Mouse (Mus musculus): Measurements from ENCODE around the gene Dhx38. TPM values are rescaled to one million over a fixed set of nuclear protein-coding genes. Genes with fewer than 3 reads are reported as not detected.

Gene Dhx38
- 10 to 100 TPM; 22.7 to 24.8 TPM for total RNA-seq (2021)
- long read RNA-seq, experiment 1, full-length matches to known transcripts, result 9 of 22 reads
- long read RNA-seq, experiment 1, partial matches to known transcripts, result 5 of 22 reads
- long read RNA-seq, experiment 1, other reads (novel, unspliced or antisense), result 8 of 22 reads
- long read RNA-seq, experiment 2, full-length matches to known transcripts, result 5 of 12 reads
- long read RNA-seq, experiment 2, partial matches to known transcripts, result 0 of 12 reads
- long read RNA-seq, experiment 2, other reads (novel, unspliced or antisense), result 7 of 12 reads

DNA sequence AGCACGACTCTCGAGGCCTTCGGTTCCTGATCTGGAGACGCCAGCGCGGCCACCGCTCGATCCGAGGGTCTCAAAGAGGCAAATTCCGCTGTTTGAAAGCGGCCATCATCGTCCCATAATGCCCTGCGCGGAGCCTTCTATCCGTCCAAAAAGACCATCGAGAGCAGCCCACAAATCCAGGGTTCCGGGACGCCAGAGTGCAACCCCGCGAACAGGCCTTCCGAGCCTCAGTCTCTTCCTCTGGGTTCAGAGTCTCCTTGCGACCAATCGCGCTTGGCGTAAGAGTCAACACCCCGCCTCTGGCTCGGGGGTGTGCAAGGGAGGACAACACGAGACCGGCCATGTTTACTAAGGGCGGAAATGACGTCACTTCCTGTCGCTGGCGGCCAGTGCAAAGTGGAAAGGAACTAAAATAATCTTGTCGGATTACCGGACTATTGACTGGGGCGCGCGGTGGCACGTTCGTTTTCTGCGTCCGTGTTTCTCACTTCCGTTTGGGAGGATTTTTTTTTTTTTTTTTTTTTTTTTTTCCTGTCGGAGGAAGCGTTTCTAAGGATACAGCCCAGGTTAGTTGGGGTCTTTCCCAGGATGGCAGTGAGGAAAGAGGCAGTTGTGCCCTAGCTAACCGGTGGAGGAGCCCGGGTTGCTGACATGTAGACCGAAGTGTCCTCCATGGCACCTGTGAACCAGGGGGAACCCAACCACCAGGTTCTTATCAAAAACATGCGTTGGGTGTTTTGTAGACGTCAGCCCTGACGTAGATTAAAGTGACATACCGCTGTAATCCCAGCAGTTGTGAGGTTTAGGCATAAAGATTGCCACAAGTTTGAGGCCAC, at the start of gene Dhx38, which contains the start of gene Txnl4b:
Gene Dhx38 (minus strand): TSS at position 364 of the 836 bp plus-strand sequence.
Gene Txnl4b (plus strand): TSS at position 395 of the 836 bp plus-strand sequence.
- peak; percentile 99 to 100 for DNase-seq (ENCODE audit: low spot score in 2 of 2)

DNA sequence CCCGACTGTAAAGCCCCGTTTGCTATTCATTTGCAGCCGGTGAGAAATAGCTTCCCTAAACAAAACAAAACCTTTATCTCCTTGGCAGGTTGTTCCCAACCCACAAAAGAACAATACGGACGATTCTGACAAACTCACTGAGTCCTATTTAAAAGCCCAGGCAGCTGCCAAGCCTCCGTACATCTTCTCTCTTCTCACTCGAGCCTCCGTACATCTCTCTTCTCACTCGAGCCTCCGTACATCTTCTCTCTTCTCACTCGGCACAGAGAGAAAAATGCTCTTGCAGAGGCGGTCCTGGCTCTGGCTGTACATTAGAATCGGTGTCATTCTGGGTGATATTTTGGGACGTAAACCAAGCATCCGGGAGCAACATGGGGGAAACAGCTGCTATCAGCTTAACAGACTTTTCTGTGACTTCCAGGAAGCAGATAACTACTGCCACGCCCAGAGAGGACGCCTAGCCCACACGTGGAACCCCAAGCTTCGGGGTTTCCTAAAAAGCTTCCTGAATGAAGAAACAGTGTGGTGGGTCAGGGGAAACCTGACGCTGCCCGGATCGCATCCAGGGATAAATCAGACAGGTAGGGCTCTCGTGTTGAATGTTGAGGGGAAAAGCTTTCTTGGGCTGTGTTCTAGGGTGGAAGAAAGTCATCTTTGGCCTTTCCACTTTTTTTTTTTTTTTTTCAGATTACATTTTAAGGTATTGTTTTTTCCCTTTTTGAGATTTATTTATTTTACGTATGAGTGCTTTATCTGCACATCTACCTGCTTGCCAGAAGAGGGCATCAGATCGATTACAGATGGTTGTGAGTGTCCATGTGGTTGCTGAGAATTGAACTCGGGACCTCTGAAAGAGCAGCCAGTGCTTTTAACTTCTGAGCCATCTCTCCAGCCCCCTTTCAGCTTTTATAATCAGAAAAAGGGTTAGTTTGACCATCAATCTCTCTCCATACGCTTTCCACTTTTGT, 48.9 kb upstream of the Dhx38 start, which contains the start of gene Pkd1l3:
Gene Pkd1l3 (plus strand): TSS at position 275 of the 968 bp plus-strand sequence.
- DNase-seq (ENCODE audit: low spot score in 2 of 2), result peak in 1 of 2 experiments; percentile 24

DNA sequence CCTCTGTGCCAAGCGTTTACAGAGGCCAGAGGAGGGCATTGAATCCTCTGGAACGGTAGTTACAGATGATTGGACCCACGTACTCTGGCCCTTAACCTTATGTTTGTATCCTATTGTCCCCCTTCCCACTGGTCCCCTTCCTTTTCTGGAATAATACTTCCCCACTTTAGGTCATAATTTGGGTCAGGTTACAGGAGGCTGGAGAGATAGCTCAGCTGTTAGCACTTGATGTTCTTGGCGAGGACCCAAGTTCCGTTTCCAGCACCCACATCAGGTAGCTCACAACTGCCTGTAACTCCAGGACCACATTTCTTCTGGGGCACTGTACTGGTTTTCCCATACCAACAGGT, 43.5 kb upstream of the Dhx38 start:
- no peak for DNase-seq (ENCODE audit: low spot score in 2 of 2)

DNA sequence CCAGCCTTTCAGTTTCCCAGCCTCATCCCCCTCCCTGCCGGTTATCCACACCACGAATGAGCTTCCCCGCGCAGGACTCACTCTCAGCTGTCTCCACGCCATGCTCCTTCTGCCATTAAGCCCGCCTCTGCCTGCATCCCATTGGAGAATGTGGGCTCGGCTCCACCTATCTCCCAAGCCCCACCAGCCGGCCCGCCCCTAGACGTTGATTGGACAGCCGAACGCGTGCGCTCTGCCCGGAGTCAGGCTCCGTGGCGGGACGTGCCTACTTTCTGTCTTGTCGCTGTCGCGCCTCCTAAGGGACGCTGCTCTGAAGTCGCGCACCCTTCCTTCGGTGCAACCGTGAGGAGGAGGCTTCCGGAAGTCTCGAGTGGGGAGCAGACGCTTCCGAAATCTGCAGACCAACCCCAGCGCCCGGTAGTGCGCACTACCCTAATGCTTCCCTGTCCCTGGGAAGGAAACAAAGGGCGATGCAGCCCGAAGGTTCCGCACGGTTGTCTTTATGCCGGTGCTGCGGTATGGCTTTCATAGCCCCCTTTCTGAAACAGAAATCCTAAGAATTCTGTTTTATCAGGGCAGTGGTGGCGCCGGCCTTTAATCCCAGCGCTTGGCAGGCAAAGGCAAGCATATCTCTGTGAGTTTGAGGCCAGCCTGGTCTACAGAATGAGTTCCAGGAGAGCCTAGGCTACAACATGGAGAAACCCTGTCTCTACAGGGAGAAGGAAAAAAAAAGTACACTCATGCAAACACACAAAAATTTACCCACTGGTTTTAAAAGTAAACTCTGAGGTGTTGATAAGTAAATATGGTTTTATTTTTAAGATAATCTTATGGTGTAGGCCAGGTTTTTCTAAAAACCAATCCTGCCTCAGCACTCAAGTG, 42.9 kb upstream of the Dhx38 start, which contains the start of gene Dhodh:
Gene Dhodh (minus strand): TSS at position 403 of the 882 bp plus-strand sequence.
- DNase-seq (ENCODE audit: low spot score in 2 of 2), result peak; percentile 97 to 98

DNA sequence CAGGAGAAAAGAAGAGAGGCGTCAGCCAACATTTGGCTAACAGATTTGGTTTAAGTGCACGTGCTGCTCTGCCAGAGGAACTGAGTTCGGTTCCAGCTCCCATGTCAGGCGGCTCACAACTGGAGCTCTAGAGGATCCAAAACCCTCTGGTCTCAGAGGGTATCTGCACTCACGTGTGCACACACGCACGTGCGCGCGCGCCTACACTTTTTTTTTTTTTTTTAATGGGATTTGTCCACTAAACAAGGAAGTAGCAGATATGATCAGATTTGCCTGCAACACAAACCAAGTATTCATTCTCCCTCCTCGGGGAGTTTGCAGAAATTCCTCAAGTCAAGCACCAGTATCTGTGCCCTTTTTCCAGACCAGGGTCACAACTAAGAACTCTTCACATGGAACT, 42.0 kb upstream of the Dhx38 start:
- DNase-seq (ENCODE audit: low spot score in 2 of 2), result no peak

DNA sequence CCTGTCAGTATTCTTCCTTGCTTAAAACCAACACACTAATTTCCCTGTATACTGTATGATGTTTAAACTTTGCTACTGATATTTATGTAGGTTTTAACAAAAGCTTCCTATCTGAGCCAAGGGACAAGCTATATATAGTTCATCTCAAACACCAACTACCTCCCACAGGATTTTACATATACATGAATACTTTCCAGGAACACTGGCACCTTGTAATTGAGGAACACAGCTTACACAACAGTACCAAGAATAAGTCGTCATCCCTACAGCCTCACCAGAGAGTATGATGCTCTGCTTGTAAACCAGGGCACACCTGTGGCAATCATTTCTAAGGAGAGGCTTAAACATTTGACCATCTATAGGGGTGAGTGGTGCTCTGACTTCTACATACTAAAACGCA, 41.1 kb upstream of the Dhx38 start:
- DNase-seq (ENCODE audit: low spot score in 2 of 2), result no peak

DNA sequence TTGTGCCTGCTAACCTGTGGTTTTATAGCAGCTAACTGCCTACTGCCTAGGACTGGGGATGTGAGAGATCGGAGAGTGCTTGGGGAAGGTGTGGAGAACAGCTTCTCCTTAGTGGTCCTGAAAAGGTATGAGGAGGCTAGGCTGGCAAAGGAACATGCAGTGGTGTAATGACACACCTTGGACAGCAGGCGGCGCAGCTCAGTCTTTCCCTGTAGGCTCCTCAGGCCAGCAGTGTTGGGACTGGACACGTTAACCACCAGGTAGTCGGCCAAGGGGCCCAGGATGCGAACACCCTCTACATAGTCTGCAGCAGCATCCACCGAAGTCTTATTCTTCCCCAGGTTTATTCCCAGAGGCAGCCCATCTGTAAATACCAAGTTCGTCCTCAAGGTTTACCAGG, 30.2 kb upstream of the Dhx38 start:
- DNase-seq (ENCODE audit: low spot score in 2 of 2), result peak in 1 of 2 experiments; percentile 28

DNA sequence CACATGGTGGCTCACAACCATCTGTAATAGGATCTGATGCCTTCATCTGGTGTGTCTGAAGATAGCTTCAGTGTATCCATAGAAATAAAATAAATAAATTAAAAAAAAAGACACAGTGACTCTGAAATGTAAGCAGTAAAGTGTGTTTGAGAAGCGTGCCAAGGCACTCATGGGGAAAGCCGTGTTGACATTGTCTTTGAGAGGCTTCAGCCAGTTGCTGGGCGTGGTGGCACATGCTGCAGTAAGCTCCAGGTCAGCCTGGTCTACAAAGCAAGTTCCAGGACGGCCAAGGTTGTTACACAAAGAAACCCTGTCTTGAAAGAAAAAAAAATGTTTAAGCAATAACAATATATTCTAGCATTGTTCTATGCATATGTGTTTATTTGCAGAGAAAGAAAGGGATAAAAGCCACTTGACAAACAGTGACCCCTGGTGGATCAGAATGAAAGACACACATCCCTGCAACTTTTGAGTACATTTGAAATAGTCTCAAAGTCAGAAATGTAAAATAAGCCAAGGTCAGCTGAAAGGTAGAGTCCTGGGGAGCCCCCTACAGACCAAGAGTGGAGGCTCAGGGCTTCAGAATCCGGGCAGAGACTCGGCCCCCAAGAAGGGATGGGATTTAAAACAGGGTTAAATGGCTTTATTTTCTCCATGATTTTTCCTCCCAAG, 27.6 kb upstream of the Dhx38 start:
- no peak for DNase-seq (ENCODE audit: low spot score in 2 of 2)

DNA sequence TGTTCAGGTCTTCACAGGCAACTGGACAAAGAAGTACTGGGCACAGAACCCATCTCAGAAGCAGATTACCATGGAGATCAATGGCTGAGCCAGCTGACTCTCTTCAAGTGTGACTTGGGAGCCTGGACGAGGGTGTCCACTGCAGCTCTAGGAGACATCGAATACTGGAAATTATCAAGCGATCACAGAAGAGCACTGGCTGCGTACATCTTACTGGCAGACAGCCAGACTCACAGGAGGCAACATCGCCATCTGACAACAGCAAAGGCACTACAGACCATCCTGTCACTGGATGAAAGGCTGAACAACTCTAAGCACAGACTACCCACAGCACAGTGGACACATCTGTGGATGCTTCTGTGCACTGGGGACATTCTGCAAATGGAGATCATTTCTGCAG, 26.5 kb upstream of the Dhx38 start:
- no peak for DNase-seq (ENCODE audit: low spot score in 2 of 2)

DNA sequence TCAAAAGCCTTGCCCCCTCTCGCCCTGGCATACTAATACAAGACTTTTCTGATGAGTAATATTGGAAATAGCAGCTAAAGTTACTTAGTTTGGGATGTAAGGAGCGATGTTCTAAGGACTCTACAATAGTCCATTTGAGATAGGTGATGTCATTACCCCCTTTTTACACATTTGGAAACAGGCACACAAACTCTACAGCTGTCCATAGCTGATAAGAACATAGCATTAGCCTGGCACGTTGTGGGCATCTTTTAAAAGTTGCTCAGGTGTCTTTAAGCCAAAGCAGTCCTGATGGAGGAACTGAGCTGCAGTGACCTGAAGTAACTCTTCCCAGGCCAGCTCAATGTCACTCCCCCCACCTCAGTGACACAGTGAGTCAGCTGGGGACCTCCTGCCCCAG, 25.7 kb upstream of the Dhx38 start:
- no peak for DNase-seq (ENCODE audit: low spot score in 2 of 2)

DNA sequence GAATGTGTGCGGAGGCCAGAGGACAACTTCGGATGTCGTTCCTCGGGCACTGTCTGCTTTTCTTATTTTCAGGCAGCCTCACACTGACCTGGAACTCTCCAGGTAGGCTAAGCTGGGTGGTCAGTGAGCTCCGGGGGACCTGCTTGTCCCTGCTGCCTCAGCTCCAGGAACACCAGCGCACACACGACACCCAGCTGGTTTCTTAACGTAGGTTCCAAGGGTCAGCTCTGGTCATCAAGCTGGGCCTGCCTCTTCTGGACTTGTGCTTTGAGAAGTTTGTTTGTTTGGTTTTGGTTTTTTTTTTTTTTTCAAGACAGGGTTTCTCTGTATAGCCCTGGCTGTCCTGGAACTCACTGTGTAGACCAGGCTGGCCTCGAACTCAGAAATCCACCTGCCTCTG, 25.2 kb upstream of the Dhx38 start:
- DNase-seq (ENCODE audit: low spot score in 2 of 2), result no peak

DNA sequence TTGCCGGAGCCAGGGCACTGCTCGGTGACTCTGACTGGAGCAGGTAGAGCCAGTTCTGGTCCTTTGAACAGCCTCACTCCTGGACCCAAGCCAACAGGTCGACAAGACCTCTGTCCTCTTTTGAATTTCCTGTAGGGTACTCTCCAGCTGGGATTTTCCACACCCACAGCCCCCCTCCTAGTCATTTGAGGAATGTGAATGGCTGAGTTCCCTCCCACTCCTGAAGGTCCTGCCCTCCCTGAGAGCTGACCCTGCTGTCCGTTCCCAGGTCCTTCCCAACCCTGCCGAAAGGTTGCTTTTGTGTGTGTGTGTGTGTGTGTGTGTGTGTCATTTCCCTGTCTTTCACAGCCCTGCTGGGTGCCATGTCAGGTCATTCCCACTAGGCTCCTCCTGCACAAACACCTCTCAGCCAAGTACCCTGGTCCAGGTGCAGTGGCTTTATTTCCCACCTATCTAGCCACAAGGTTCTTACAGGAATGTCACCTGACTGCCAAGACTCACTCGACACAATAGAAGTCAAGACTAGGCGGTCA, 21.4 kb upstream of the Dhx38 start:
- no peak for DNase-seq (ENCODE audit: low spot score in 2 of 2)

DNA sequence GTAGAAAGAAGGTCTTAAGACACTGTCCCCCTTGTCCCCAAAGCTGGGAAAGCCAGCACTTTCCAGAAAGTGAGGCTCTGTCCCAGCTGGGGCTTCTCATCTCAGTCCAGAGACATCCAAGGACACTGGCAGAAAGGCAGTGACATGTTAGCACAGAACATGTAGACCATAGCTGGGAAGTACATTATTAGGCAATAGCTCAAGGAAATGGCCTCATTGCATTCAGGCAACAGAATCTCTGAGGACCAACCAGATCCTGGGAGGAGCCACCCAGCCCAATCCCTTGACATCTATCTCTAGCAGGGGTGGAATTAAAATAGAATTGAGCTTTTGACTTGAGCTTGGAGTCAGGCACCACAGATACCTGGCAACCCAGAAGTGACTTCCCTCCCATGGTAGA, 20.0 kb upstream of the Dhx38 start:
- DNase-seq (ENCODE audit: low spot score in 2 of 2), result no peak

DNA sequence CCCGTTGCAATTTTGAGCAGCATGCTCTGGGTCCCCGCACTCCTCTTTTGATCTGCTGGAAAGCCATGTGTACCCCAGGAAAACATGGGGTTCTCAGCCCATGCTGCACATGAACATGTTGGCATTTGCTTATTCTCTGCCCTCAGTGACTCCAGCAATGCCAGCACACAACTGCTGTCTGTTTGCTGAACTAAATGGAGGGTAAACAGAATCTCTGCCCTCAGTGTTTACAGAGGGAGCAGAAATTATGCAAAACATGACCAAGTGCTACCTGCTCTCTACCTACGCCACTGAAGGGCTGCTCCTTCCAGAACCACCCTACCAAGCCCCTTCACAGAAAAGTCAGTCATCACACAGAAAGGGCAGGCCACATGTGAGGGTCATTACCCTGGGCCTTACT, 19.2 kb upstream of the Dhx38 start:
- no peak for DNase-seq (ENCODE audit: low spot score in 2 of 2)

DNA sequence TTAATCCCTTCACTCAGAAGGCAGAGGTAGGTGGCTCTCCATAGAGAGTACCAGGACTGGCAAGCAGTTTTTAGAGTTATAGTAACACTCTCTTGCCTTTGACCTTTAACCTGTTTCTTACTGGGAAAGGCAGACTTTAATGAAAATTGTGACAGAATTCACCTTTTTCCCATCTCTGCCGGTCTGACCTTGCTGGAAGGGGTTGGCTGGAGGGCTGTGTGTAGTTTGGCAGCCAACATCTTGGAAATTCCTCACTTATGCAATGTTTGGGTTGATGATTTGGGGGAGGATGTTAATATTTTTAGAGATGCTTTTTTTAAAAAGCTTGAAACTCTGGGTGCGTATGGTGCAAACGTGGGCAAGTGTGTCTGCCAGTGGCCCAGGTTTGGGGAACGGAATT, 18.6 kb upstream of the Dhx38 start:
- no peak for DNase-seq (ENCODE audit: low spot score in 2 of 2)

DNA sequence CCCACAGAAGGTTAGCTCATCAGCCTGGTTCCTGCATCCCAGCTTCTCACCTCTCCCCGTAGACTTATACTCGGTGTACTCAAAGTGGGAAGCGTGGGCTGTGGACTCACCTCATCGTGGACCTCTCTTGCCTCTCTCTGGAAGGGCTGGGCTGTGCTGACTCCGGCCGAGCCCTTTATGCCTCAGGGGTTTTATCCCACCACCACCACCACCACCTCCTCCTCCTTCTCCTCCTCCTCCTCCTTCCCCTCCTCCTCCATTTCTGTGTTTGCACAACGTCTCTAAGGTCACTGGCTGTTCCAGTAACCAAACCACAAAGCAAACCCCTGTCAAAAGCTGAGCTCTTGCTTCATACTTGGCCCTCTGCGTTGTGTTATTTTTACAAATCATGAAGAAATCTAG, 13.2 kb upstream of the Dhx38 start, which contains the start of gene Hp:
Gene Hp (minus strand): TSS at position 273 of the 402 bp plus-strand sequence.
- no peak for DNase-seq (ENCODE audit: low spot score in 2 of 2)

DNA sequence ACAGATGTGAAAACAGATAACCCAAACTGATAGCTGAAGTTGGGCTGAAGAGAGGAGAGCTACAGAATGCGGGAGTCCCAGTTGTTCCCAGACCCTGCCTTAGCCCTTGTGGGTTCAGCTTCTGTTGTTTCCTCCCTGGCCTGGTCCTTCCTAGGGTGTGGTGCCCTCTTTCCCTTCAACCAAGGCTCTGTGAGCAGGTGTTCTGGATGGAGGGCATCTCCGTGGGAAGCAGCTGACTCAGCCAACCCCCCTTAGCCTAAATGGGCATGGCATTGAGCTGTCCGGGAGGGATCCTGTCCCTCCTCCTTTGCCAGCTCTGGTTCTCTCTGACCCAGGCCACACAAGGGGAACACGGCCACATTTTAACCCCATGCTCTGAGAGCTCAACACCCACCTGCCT, 10.7 kb upstream of the Dhx38 start:
- DNase-seq (ENCODE audit: low spot score in 2 of 2), result no peak

DNA sequence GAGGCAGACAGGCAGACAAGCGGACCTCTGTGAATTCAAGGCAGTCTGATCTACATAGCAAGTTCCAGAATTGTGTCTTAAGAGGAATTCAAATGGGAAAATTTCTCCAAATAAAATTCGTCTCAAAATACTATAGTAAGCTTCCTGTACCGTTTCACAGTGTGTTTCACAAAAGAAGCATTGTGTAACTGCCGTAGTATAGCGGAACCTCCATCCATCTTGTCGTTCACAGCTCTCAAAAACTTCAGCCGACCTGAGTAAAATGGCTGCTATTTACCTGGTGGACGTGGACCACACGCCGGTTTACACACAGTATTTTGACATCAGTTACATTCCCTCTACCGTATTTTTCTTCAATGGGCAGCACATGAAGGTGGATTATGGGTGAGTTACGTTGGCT, 5.5 kb upstream of the Dhx38 start:
- DNase-seq (ENCODE audit: low spot score in 2 of 2), result no peak

DNA sequence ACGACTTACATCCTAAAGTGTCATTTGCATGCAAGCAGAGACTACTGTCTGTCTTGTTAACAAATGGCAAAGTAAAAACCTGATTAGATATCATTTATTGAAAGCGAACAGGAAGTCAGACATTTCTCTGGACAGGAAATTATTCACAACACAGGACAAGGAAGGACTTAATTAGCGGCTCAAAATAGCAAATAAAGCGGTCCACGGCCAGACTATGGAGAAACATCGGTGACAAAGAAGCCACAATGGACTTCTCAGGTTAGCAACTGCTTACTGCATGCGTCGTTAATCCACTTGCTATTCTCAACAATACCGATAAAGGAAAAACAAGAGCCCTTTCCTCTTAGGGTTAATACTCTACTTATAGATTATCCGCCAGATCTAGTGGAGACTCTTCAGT, 895 bp downstream of the Dhx38 start:
- DNase-seq (ENCODE audit: low spot score in 2 of 2), result no peak
